Mouse (Mus musculus): ENCODE results near the gene Gm1330. TPM values are rescaled to one million over a fixed set of nuclear protein-coding genes. Genes with fewer than 3 reads are reported as not detected.

Gene Gm1330
- not detected in 2 replicates for polyA plus RNA-seq (2012; rRNA removed; ENCODE audit: low replicate concordance)

GRCm38 (mm10) chr2:149003151-149003550, at the start of gene Gm1330:
TSS of gene Gm1330 (minus strand) at chr2:149003251.

DNA sequence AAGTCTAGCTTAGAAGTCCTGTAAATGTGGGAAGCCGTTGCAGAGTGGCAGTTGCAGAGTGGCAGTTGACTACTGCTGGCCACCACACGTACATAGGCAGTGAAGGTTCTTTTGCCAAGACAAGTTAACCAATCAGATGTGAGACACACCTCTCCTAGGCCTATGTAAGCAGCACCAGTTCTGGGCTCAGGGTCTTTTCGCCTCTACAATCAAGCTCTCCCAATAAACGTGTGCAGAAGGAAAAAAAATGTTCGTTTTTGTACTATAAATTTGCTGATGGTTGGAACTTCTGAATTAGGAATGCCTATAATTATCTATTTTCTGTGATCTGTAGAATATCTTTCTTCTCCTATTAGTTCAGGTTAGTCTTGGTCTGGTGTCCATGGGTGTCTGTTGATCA, 14.1 kb upstream of the Gm1330 start, which contains the start of gene Gm10750:
TSS of gene Gm10750 (minus strand) at position 101 of the 400 bp plus-strand sequence.

Other genes starting within 250 kb of the Gm1330 start
- 1.1 TPM in 1 of 2 replicates, not detected in the other for gene Cst11, start 231.8 kb downstream of the Gm1330 start, polyA plus RNA-seq (2012; rRNA removed; ENCODE audit: low replicate concordance)
- not detected in 2 replicates for gene 8030411F24Rik, start 221.2 kb downstream of the Gm1330 start, polyA plus RNA-seq (2012; rRNA removed; ENCODE audit: low replicate concordance)
- 0.39 TPM in 1 of 2 replicates, not detected in the other for gene Cst12, start 213.9 kb downstream of the Gm1330 start, polyA plus RNA-seq (2012; rRNA removed; ENCODE audit: low replicate concordance)
- 0.76 TPM in 1 of 2 replicates, not detected in the other for gene Cst8, start 204.5 kb downstream of the Gm1330 start, polyA plus RNA-seq (2012; rRNA removed; ENCODE audit: low replicate concordance)
- not detected in 2 replicates for gene Cst13, start 183.2 kb downstream of the Gm1330 start, polyA plus RNA-seq (2012; rRNA removed; ENCODE audit: low replicate concordance)
- gene Cst9, start 168.1 kb downstream of the Gm1330 start, polyA plus RNA-seq (2012; rRNA removed; ENCODE audit: low replicate concordance), result not detected in 2 replicates
- gene 9230104L09Rik, start 138.2 kb downstream of the Gm1330 start, polyA plus RNA-seq (2012; rRNA removed; ENCODE audit: low replicate concordance), result 2.5 and 2.6 TPM in 2 replicates
- 1,165 and 1,988 TPM in 2 replicates for gene Cst3, start 127.6 kb downstream of the Gm1330 start, polyA plus RNA-seq (2012; rRNA removed; ENCODE audit: low replicate concordance)
- gene Gm10750, start 14.0 kb upstream of the Gm1330 start, polyA plus RNA-seq (2012; rRNA removed; ENCODE audit: low replicate concordance), result not detected in 2 replicates